In the genomic region with DNA sequence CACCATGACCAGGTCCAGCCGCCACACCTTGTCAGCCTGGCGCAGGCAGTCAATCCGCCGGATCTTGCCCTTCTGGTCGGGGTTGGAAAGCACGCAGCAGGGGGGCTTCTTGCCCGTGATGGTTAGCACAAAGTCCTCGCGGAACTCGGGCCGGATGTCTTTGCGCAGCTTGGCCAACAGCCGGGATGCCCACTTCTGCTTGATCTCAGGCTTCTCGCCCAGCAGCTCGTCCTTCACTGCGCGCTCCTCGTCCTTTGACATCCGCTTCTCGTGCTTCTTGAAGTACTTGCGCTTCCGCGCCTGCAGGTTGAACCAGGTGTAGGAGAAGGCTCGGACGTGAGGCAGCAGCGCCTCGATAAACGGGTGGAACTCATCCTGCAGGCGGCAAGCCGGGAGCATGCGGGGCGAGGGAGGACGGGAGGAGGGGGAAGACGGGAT, we compare ENCODE assay signal across 8 mouse cellular contexts. TPM values are rescaled to one million over a fixed set of nuclear protein-coding genes. Genes with fewer than 3 reads are reported as not detected.
DNase-seq lines count a peak whose midpoint lies in the region; ATAC-seq and TF ChIP-seq lines count a peak whose summit lies in the region.

No protein-coding gene starts in this region.

- no peak for DNase-seq in heart, adult 18-20 months
- peak; percentile 68 for DNase-seq in ZHBTc4 (ENCODE audit: low read depth, low spot score)
- peak; percentile 66 for DNase-seq in forebrain, embryonic 11.5 days (ENCODE audit: low spot score)
- no peak for DNase-seq in limb, embryonic 14.5 days (ENCODE audit: low spot score)
- no peak for DNase-seq in layer of hippocampus, adult 11-12 months (ENCODE audit: low spot score)
- DNase-seq in frontal cortex, adult 2 months (ENCODE audit: extremely low spot score in 1 of 2, low spot score in 1 of 2): no peak

- no peak for TF ChIP-seq POLR2A in limb, embryonic 14.5 days (IDR thresholded peaks at IDR 0.05; ENCODE audit: borderline replicate concordance, extremely low read depth, insufficient read depth, insufficient read length)

- peaks cover 44% of the 10 kb centered on the region for H3K4me1 ChIP-seq in heart, embryonic 15.5 days (replicated peaks)
- H3K4me1 ChIP-seq in forebrain, embryonic 11.5 days (replicated peaks; ENCODE audit: control insufficient read depth, insufficient read depth, low read length): peaks cover 32% of the 10 kb centered on the region
- peaks cover 54% of the 10 kb centered on the region for H3K4me1 ChIP-seq in limb, embryonic 14.5 days (ENCODE audit: control insufficient read depth, insufficient read depth, low read length)
- H3K4me1 ChIP-seq in stomach, embryonic 16.5 days (ENCODE audit: control insufficient read depth, insufficient read depth, low read length): peaks cover 53% of the 10 kb centered on the region

- ATAC-seq in heart, embryonic 15.5 days (replicated peaks; ENCODE audit: insufficient number of reproducible peaks, insufficient read depth, low FRiP score, low read depth): no peak
- no peak for ATAC-seq in forebrain, embryonic 11.5 days (replicated peaks; ENCODE audit: low FRiP score)
- ATAC-seq in limb, embryonic 14.5 days (ENCODE audit: low FRiP score, low read depth): no peak
- no peak for ATAC-seq in stomach, embryonic 16.5 days (ENCODE audit: insufficient read depth, low FRiP score)

- no peaks in the 10 kb centered on the region for H3K36me3 ChIP-seq in heart, embryonic 15.5 days
- H3K36me3 ChIP-seq in forebrain, embryonic 11.5 days (ENCODE audit: control insufficient read depth, insufficient read depth, low read length): no peaks in the 10 kb centered on the region
- H3K36me3 ChIP-seq in limb, embryonic 14.5 days (ENCODE audit: control insufficient read depth, insufficient read depth, low read length): peaks cover 55% of the 10 kb centered on the region
- H3K36me3 ChIP-seq in stomach, embryonic 16.5 days (ENCODE audit: control insufficient read depth, insufficient read depth, low read length): no peaks in the 10 kb centered on the region

- peak overlapping the region; percentile 17; the same call in 1 of the 2 replicates for H3K9ac ChIP-seq in heart, embryonic 15.5 days
- H3K9ac ChIP-seq in forebrain, embryonic 11.5 days (ENCODE audit: low read length): no peak overlapping the region; the same call in 1 of the 2 replicates
- peak overlapping the region; percentile 45 for H3K9ac ChIP-seq in limb, embryonic 14.5 days (ENCODE audit: low read depth, low read length, severe bottlenecking)
- H3K9ac ChIP-seq in stomach, embryonic 16.5 days (ENCODE audit: low read length): peak overlapping the region; percentile 57

- peak overlapping the region; percentile 29 for H3K4me3 ChIP-seq in heart, embryonic 15.5 days
- H3K4me3 ChIP-seq in forebrain, embryonic 11.5 days (ENCODE audit: low read depth, low read length): peak overlapping the region; percentile 2; the same call in 1 of the 2 replicates
- peak overlapping the region; percentile 38 for H3K4me3 ChIP-seq in limb, embryonic 14.5 days (replicated peaks; ENCODE audit: low read length)
- H3K4me3 ChIP-seq in stomach, embryonic 16.5 days (replicated peaks; ENCODE audit: low read length): peak overlapping the region; percentile 31

- no peak overlapping the region for H3K27ac ChIP-seq in heart, embryonic 15.5 days
- no peak overlapping the region for H3K27ac ChIP-seq in forebrain, embryonic 11.5 days (ENCODE audit: low read depth, low read length)
- no peak overlapping the region for H3K27ac ChIP-seq in limb, embryonic 14.5 days (replicated peaks; ENCODE audit: low read depth, low read length)
- H3K27ac ChIP-seq in stomach, embryonic 16.5 days (ENCODE audit: low read length): peak overlapping the region; percentile 90

- WGBS in heart, embryonic 15.5 days: 14% methylated on average over 33 of the region's 34 CpGs
- 1% methylated on average over 34 of the region's 34 CpGs for WGBS in forebrain, embryonic 11.5 days
- 6% methylated on average over 34 of the region's 34 CpGs for WGBS in limb, embryonic 14.5 days
- WGBS in stomach, embryonic 16.5 days: 25% methylated on average over 34 of the region's 34 CpGs

- no peaks in the 10 kb centered on the region for H3K9me3 ChIP-seq in heart, embryonic 15.5 days (replicated peaks)
- H3K9me3 ChIP-seq in forebrain, embryonic 11.5 days (ENCODE audit: control insufficient read depth, low read length): no peaks in the 10 kb centered on the region
- H3K9me3 ChIP-seq in limb, embryonic 14.5 days (ENCODE audit: control insufficient read depth, low read length): no peaks in the 10 kb centered on the region
- H3K9me3 ChIP-seq in stomach, embryonic 16.5 days (replicated peaks; ENCODE audit: control insufficient read depth, low read length): no peaks in the 10 kb centered on the region

- H3K27me3 ChIP-seq in heart, embryonic 15.5 days: peaks cover 58% of the 10 kb centered on the region
- peaks cover 79% of the 10 kb centered on the region for H3K27me3 ChIP-seq in forebrain, embryonic 11.5 days (ENCODE audit: control insufficient read depth, insufficient read depth, low read length)
- H3K27me3 ChIP-seq in limb, embryonic 14.5 days (ENCODE audit: control insufficient read depth, insufficient read depth, low read length): no peaks in the 10 kb centered on the region
- 0 out of 2 replicates have a peak, but pooled peaks cover 5% of the 10 kb centered on the region for H3K27me3 ChIP-seq in stomach, embryonic 16.5 days (ENCODE audit: control insufficient read depth, insufficient read depth, low read length)

- peak overlapping the region; percentile 47 for H3K4me2 ChIP-seq in heart, embryonic 15.5 days
- H3K4me2 ChIP-seq in forebrain, embryonic 11.5 days (ENCODE audit: low read depth, low read length, severe bottlenecking): peak overlapping the region; percentile 31; the same call in 1 of the 2 replicates
- H3K4me2 ChIP-seq in limb, embryonic 14.5 days (replicated peaks; ENCODE audit: low read depth, low read length, severe bottlenecking): peak overlapping the region; percentile 69
- H3K4me2 ChIP-seq in stomach, embryonic 16.5 days (ENCODE audit: low read depth, low read length): peak overlapping the region; percentile 58

RNA-seq across cellular contexts. Expression of gene Nfix, which starts 28.2 kb away (rescaled TPM):
- 15.0 and 20.8 TPM in 2 replicates for polyA plus RNA-seq in heart, embryonic 15.5 days (2015; fragmentation: Nextera tagmentation; extraction: Ambion mirVana)
- 100 to 1,000 TPM; 250 to 260 TPM for total RNA-seq in heart, adult 18-20 months (2021)
- 7.7 and 8.9 TPM in 2 replicates for polyA plus RNA-seq in forebrain, embryonic 11.5 days (2014; fragmentation: Nextera tagmentation; extraction: Ambion mirVana)
- 81.2 and 97.7 TPM in 2 replicates for polyA plus RNA-seq in limb, embryonic 14.5 days (2012; rRNA removed)
- polyA plus RNA-seq in limb, embryonic 14.5 days (2014; fragmentation: Nextera tagmentation; extraction: Ambion mirVana): 100 and 108 TPM in 2 replicates
- polyA plus RNA-seq in stomach, embryonic 16.5 days (2015; fragmentation: Nextera tagmentation; extraction: Ambion mirVana): 36.5 and 37.8 TPM in 2 replicates
- 51.3 and 61.3 TPM in 2 replicates for polyA plus RNA-seq in frontal cortex, adult 2 months (2012; rRNA removed)

RNA-seq across cellular contexts. Expression of gene G430095P16Rik, which starts 49.2 kb away (rescaled TPM):
- 4.5 TPM in 2 replicates for polyA plus RNA-seq in heart, embryonic 15.5 days (2015; fragmentation: Nextera tagmentation; extraction: Ambion mirVana)
- total RNA-seq in heart, adult 18-20 months (2021): under 1 TPM; 0.40 to 0.69 TPM
- polyA plus RNA-seq in forebrain, embryonic 11.5 days (2014; fragmentation: Nextera tagmentation; extraction: Ambion mirVana): 3.0 and 3.1 TPM in 2 replicates
- polyA plus RNA-seq in limb, embryonic 14.5 days (2012; rRNA removed): 4.3 and 4.8 TPM in 2 replicates
- 5.7 and 6.0 TPM in 2 replicates for polyA plus RNA-seq in limb, embryonic 14.5 days (2014; fragmentation: Nextera tagmentation; extraction: Ambion mirVana)
- polyA plus RNA-seq in stomach, embryonic 16.5 days (2015; fragmentation: Nextera tagmentation; extraction: Ambion mirVana): 3.2 and 4.1 TPM in 2 replicates
- polyA plus RNA-seq in frontal cortex, adult 2 months (2012; rRNA removed): 0.36 TPM in 1 of 2 replicates, not detected in the other

RNA-seq across cellular contexts. Expression of gene Dand5, which starts 50.7 kb away (rescaled TPM):
- 5.8 and 6.4 TPM in 2 replicates for polyA plus RNA-seq in heart, embryonic 15.5 days (2015; fragmentation: Nextera tagmentation; extraction: Ambion mirVana)
- 10 to 100 TPM; 10.0 to 13.2 TPM for total RNA-seq in heart, adult 18-20 months (2021)
- 5.5 and 6.4 TPM in 2 replicates for polyA plus RNA-seq in forebrain, embryonic 11.5 days (2014; fragmentation: Nextera tagmentation; extraction: Ambion mirVana)
- 5.7 and 5.9 TPM in 2 replicates for polyA plus RNA-seq in limb, embryonic 14.5 days (2012; rRNA removed)
- polyA plus RNA-seq in limb, embryonic 14.5 days (2014; fragmentation: Nextera tagmentation; extraction: Ambion mirVana): 6.4 and 6.9 TPM in 2 replicates
- polyA plus RNA-seq in stomach, embryonic 16.5 days (2015; fragmentation: Nextera tagmentation; extraction: Ambion mirVana): 6.0 and 7.2 TPM in 2 replicates
- polyA plus RNA-seq in frontal cortex, adult 2 months (2012; rRNA removed): 14.6 and 15.5 TPM in 2 replicates

RNA-seq across cellular contexts. Expression of gene Gadd45gip1, which starts 59.4 kb away (rescaled TPM):
- polyA plus RNA-seq in heart, embryonic 15.5 days (2015; fragmentation: Nextera tagmentation; extraction: Ambion mirVana): 45.3 and 46.5 TPM in 2 replicates
- total RNA-seq in heart, adult 18-20 months (2021): 10 to 100 TPM; 31.5 to 35.7 TPM
- 41.0 and 44.3 TPM in 2 replicates for polyA plus RNA-seq in forebrain, embryonic 11.5 days (2014; fragmentation: Nextera tagmentation; extraction: Ambion mirVana)
- polyA plus RNA-seq in limb, embryonic 14.5 days (2012; rRNA removed): 39.8 and 45.6 TPM in 2 replicates
- 43.2 and 44.9 TPM in 2 replicates for polyA plus RNA-seq in limb, embryonic 14.5 days (2014; fragmentation: Nextera tagmentation; extraction: Ambion mirVana)
- 42.0 and 49.5 TPM in 2 replicates for polyA plus RNA-seq in stomach, embryonic 16.5 days (2015; fragmentation: Nextera tagmentation; extraction: Ambion mirVana)
- polyA plus RNA-seq in frontal cortex, adult 2 months (2012; rRNA removed): 28.0 and 30.9 TPM in 2 replicates

Comparison
In these comparisons a context has a peak if more than half of its experiments do, and no peak if none do; other contexts are left out.
1. DNase-seq: peak in ZHBTc4 (single experiment) and forebrain, embryonic 11.5 days (single experiment); none in heart, adult 18-20 months (0 of 2), limb, embryonic 14.5 days (single experiment), layer of hippocampus, adult 11-12 months (single experiment) and frontal cortex, adult 2 months (0 of 2).
2. Peak in every context shown above with its lines, with median percentiles within 50 percentile points of each other: H3K4me2 ChIP-seq and H3K4me3 ChIP-seq.